Mouse (Mus musculus) megakaryocyte, embryonic 14.5 days (primary cell): ENCODE results near the gene Tssk4.

ENCODE experiments used
- FLI1 ChIP-seq: IDR thresholded peaks from 2 replicates; pipeline ENCODE4 v1.6.1; 2012; ENCODE audit warnings: low read length, inconsistent platforms, mixed read lengths
- GATA1 ChIP-seq: IDR thresholded peaks from 3 replicates; pipeline ENCODE4 v1.6.1; 2012; ENCODE audit warnings: mixed read lengths, low read length, inconsistent platforms, borderline replicate concordance

GRCm38 (mm10) chr14:55603633-55604576 lies 46.1 kb upstream of the Tssk4 start:
- 0 out of 3 replicates have a peak, but pooled peaks have one; percentile 52 for TF ChIP-seq GATA1
- TF ChIP-seq FLI1, result no peak
